Mouse (Mus musculus) forelimb bud, embryonic 11.5 days (tissue): Measurements from ENCODE around the gene Thada.

Source experiments
- DNase-seq: peaks from one replicate; pipeline ENCODE4 v3.0.0-alpha.2; 2012; ENCODE audit warnings: low read depth, low spot score

The Thada gene

GRCm38 (mm10) chr17:84372411-84373045 is 93.5 kb downstream of the Thada start:
- no peak for DNase-seq

- no peak for DNase-seq
These were observed 95.6 kb downstream of the Thada start for GRCm38 (mm10) chr17:84370385-84370784.

- no peak for DNase-seq
These were observed 96.2 kb downstream of the Thada start for GRCm38 (mm10) chr17:84369769-84370168.

- DNase-seq, result no peak
These were observed 97.6 kb downstream of the Thada start for GRCm38 (mm10) chr17:84368213-84369014.

- DNase-seq, result no peak
These were observed 98.3 kb downstream of the Thada start for GRCm38 (mm10) chr17:84367663-84368062.

- DNase-seq, result peak; percentile 68
These were observed 100.2 kb downstream of the Thada start for GRCm38 (mm10) chr17:84365791-84366301.

GRCm38 (mm10) chr17:84365006-84365716 is 100.8 kb downstream of the Thada start:
- DNase-seq, result no peak

GRCm38 (mm10) chr17:84363444-84363843 is 102.6 kb downstream of the Thada start:
- no peak for DNase-seq

GRCm38 (mm10) chr17:84362581-84363286 is 103.3 kb downstream of the Thada start:
- DNase-seq, result no peak

GRCm38 (mm10) chr17:84361006-84361405 is 105.0 kb downstream of the Thada start:
- no peak for DNase-seq

- no peak for DNase-seq
These were observed 106.2 kb downstream of the Thada start for GRCm38 (mm10) chr17:84359810-84360209.

GRCm38 (mm10) chr17:84358951-84359644 is 106.9 kb downstream of the Thada start:
- DNase-seq, result peak; percentile 25

- DNase-seq, result no peak
These were observed 108.2 kb downstream of the Thada start for GRCm38 (mm10) chr17:84357776-84358175.

GRCm38 (mm10) chr17:84356056-84356887 is 109.7 kb downstream of the Thada start:
- no peak for DNase-seq

GRCm38 (mm10) chr17:84355006-84355405 is 111.0 kb downstream of the Thada start:
- DNase-seq, result no peak

GRCm38 (mm10) chr17:84353902-84354311 is 112.1 kb downstream of the Thada start:
- DNase-seq, result no peak

- DNase-seq, result no peak
These were observed 112.6 kb downstream of the Thada start for GRCm38 (mm10) chr17:84353224-84353901.

GRCm38 (mm10) chr17:84352790-84353154 is 113.2 kb downstream of the Thada start:
- DNase-seq, result no peak
